Mouse (Mus musculus): ENCODE measurements around the gene Ippk.

Gene Ippk

GRCm38 (mm10) chr13:49430529-49430928, 9.5 kb downstream of the Ippk start:
- no peak for DNase-seq (ENCODE audit: low spot score)

- no peak for DNase-seq (ENCODE audit: low spot score)
Measured at GRCm38 (mm10) chr13:49433268-49434029, 12.4 kb downstream of the Ippk start.

GRCm38 (mm10) chr13:49435745-49436144, 14.7 kb downstream of the Ippk start:
- DNase-seq (ENCODE audit: low spot score), result no peak

GRCm38 (mm10) chr13:49436170-49436569, 15.1 kb downstream of the Ippk start:
- DNase-seq (ENCODE audit: low spot score), result no peak

GRCm38 (mm10) chr13:49444451-49444850, 23.4 kb downstream of the Ippk start:
- DNase-seq (ENCODE audit: low spot score), result no peak

- DNase-seq (ENCODE audit: low spot score), result peak; percentile 89
Measured at GRCm38 (mm10) chr13:49449318-49449749, 28.3 kb downstream of the Ippk start.

- no peak for DNase-seq (ENCODE audit: low spot score)
Measured at GRCm38 (mm10) chr13:49460276-49460675, 39.2 kb downstream of the Ippk start.

- DNase-seq (ENCODE audit: low spot score), result no peak
Measured at GRCm38 (mm10) chr13:49460692-49461414, 39.8 kb downstream of the Ippk start.

- DNase-seq (ENCODE audit: low spot score), result no peak
Measured at GRCm38 (mm10) chr13:49461458-49462132, 40.5 kb downstream of the Ippk start.

GRCm38 (mm10) chr13:49462921-49463320, 41.9 kb downstream of the Ippk start:
- no peak for DNase-seq (ENCODE audit: low spot score)

GRCm38 (mm10) chr13:49465875-49466274, 44.8 kb downstream of the Ippk start:
- no peak for DNase-seq (ENCODE audit: low spot score)

- DNase-seq (ENCODE audit: low spot score), result no peak
Measured at GRCm38 (mm10) chr13:49466393-49467075, 45.5 kb downstream of the Ippk start.

- DNase-seq (ENCODE audit: low spot score), result no peak
Measured at GRCm38 (mm10) chr13:49467585-49467984, 46.5 kb downstream of the Ippk start.

GRCm38 (mm10) chr13:49469002-49469401, 48.0 kb downstream of the Ippk start:
- no peak for DNase-seq (ENCODE audit: low spot score)

GRCm38 (mm10) chr13:49470319-49470718, 49.3 kb downstream of the Ippk start:
- no peak for DNase-seq (ENCODE audit: low spot score)

- no peak for DNase-seq (ENCODE audit: low spot score)
Measured at GRCm38 (mm10) chr13:49470806-49471205, 49.8 kb downstream of the Ippk start.

- no peak for DNase-seq (ENCODE audit: low spot score)
Measured at GRCm38 (mm10) chr13:49471981-49472675, 51.1 kb downstream of the Ippk start.

GRCm38 (mm10) chr13:49472676-49473005, 51.6 kb downstream of the Ippk start:
- no peak for DNase-seq (ENCODE audit: low spot score)

- no peak for DNase-seq (ENCODE audit: low spot score)
Measured at GRCm38 (mm10) chr13:49477887-49478286, 56.8 kb downstream of the Ippk start.

GRCm38 (mm10) chr13:49478851-49479374, 57.9 kb downstream of the Ippk start:
- DNase-seq (ENCODE audit: low spot score), result no peak

- no peak for DNase-seq (ENCODE audit: low spot score)
Measured at GRCm38 (mm10) chr13:49479399-49479798, 58.4 kb downstream of the Ippk start.

Data from retina, embryonic 14.5 days (tissue).